Mouse (Mus musculus) thymus, postnatal 10 days (tissue): ENCODE data around the gene 2810004N23Rik.
A peak's percentile ranks its signal among the peaks of the same experiment; 100 is the strongest.
"Not testable (repeated sequence)": the region's sequence is repeated elsewhere in the genome, so short reads cannot be mapped to it uniquely, and the experiment has no call there.

Source experiments
- DNase-seq, 2 experiments: peaks; one replicate each; pipeline ENCODE4 v3.0.0; 2021; ENCODE audit warnings: low spot score in 2 of 2

2810004N23Rik gene

DNA sequence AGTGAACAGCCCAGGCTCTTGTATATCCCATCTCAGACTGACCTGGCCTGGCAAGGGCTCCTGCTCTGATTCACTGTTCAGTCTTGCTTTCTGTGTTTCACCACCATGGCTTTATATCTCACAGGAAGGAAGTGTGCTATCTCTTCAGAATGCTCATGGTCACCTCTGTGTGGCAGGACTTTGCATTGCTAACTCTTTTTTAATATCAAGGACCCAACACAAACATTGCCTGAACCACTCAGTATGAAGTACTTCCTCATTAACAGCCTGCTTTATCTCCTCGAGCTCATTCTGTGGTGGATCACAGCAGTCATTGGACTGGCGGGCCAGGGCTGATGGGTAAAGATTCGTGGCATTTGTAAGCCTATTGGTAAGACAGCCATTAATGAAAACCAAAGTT is 3.7 kb upstream of the 2810004N23Rik start:
- no peak for DNase-seq

DNA sequence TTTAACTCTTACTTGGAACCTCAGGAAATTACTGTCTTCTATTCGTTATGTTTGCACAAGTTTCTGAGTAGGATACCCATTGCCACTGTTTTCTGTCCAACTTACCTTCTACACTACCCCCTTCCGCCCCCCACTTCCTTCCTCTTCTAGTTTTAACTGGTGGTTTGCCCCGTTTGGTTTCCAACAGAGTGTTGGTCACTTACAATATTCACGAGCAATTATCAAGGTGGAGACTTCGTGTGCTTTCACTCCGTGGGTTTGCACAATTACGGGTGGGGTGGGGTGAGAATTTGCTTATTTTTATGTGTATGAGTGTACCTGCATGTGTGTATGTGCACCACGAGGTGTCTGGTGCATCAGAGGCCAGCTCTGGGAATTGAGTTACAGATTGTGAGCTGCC is 809 bp upstream of the 2810004N23Rik start:
- peak in 1 of 2 experiments; percentile 10 for DNase-seq

DNA sequence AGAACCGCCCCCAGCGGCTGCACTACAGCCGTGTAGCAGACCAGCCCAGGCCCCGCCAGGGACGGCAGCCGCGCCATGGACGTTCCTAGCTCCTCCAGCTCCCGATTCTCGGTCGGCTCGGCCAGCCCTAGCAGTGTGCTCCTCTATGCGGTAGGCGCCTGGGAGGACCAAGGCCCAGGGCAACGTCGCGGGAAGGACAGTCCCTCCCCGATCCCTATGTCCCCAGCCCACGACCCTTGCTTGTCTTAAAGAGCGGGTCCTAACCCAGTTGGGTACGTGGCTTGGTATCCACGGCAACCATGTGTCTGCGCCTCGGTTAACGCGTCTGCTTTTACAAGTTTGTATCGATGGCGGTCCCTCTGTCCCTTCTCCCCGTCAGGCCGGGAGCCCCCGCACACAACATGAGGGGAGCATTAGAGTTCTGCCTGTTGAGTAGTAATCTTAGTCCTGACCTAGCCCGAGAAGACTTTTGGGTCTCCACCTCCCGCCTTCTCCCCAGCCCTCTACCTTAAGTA is 300 bp upstream of the 2810004N23Rik start:
- no peak for DNase-seq

DNA sequence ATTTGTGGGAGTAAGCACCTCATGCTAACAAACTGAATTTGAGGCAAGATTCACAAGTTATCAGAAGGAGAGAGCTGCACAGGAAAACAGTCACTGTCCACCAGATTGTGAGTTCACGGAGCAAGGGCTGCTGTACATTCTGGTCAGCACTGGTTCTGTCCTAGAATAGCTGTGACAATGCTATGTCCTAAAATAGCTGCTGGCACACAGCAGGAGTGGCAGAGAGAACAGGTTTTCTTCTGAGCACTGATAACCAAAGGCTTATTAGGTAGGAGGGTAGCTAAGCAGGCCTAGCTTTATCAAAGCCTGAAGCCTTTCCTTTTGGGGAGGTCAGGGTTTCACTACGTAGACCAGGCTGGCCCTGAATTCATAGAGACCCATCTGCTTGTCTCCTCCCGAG is 2.7 kb downstream of the 2810004N23Rik start:
- no peak for DNase-seq

DNA sequence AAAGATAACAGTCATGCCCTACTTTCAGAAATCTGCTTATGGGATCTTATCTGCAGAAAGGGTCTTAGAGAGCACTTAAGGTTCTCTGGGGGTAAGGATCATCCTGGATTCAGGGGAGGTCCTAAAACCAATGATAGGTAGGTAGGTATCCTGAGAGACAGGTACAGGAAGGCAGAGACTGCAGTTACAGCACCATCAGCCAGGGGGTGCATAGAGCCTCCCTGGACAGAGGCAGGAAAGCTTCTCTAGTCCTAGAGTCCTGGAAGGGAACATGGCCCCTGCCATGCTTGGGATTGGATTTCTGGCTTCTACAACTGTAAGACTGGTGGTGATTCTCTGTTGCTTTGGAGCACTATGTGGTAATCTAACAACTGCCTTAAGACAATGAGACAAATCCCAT is 3.5 kb downstream of the 2810004N23Rik start:
- peak; percentile 5 to 51 for DNase-seq

DNA sequence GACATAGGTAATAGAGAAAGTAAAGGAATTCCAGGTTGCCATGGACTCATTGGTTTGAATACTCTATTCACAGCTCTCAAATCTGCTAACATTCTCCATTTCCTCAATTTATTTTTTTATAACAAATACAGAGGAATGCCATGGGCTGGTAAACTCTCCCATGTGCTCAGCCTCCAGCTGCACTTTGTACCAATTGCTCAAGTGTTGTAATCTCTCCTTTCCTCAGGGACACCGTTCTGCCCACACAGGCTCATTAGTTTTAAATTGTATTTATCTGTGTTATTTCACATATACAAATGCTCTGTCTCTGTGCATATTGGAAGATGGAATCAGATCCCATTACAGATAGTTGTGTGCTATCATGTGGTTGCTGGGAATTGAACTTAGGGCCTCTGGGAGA is 9.4 kb downstream of the 2810004N23Rik start:
- DNase-seq = no peak

DNA sequence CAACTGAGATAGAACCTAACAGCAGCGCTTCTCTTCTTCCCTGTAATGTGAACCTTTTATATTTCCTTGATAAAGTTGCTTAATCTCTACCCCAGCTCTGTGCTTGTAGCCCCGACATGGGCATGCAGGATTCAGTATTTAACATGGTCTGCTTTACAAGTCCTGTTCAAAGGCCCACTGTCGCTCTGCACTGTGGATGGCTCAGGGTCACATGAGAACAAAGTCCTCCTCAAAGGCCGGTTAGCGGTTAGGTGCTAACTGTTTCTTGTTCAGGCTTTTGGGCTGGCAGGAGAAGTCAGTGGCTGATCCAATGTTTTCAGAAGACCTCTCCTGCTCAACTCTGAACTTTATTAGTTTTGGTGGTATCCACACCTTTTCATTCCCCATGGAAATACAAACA is 17.3 kb downstream of the 2810004N23Rik start:
- DNase-seq = no peak

DNA sequence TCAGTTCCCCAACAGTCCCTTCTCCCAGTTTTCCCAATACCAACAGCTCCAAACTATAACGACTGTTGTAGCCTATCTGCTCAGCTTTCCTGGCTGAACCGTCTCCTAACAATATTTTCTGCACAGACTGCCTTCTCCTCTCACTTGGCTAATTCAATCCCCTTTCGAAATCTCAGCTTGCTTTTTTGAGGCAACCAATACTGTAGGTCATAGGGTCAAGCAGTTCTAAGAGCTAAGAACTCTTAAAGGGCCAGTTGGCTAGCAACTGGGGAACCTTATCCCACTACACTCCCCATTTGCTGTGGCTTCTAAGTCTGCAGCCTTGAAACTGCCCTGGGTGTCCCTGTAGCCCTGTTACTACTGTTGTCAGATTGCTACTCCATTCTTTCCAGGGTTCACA is 17.8 kb downstream of the 2810004N23Rik start:
- DNase-seq = no peak

DNA sequence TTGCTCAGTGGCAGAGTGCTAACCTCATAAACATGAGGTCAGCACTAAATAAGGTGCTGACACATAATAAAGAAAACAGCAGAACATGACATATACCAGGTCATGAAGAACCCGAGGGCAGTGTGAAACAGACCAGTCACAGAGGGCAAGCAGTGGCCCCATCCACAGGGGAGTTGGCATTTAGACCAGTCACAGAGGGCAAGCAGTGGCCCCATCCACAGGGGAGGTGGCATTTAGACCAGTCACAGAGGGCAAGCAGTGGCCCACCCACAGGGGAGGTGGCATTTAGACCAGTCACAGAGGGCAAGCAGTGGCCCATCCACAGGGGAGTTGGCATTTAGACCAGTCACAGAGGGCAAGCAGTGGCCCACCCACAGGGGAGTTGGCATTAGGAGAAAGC is 20.0 kb downstream of the 2810004N23Rik start:
- DNase-seq = not testable (repeated sequence)

DNA sequence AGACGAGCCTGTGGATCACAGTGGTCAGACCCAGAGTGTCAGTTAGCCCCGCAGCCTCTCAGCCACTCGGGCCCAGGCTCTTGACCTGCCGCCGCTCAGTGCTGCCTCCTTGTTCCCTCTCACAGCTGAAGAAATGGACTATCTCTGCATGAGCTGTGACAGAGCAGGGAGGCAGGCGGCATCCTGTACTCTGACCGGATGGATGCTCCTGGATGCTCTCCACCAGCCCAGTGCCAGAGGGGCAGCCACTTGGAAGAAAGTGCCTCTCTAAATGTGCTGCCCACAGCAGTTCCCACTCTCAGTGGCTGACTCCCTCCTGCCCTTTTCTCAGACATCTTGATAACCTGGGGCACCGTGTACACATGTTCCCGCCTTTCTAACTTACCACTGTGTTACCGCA is 21.1 kb downstream of the 2810004N23Rik start:
- DNase-seq = no peak

DNA sequence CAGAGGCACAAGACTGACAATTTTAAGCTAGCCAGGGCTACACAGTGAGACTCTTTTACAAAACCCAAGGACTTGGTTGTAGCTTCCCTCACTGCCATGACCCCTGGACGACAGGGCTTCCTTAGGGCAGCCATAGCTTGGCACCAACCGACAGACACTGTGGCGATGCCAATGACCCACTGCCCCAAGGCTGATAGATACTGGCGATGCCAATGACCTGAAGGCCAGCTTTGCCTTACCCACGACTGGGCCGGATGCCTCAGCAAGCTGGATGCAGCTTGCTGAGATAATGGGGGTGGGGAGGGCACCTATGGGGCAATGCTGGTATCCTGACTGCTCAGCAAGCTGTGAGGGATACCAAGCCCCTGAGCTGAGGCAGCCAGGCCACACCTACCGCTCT is 22.0 kb downstream of the 2810004N23Rik start:
- DNase-seq = no peak

DNA sequence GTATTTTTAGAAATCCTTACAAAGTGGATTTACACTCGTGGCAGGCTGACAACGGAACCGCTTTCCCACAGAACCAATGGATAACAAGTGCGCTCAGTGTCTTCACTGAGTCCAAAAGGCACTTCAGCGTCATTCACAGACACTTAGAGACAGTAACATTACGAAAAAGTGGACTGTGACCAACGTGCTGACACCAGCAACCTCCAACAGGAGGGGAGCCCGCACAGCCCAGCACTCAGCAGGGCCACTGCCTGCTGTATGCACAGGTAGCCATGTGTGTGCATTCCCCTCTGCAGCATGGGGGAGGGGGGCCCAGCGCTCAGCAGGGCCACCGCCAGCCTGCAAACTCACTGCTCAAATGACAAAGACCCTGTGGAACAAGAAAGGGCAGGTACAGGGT is 23.5 kb downstream of the 2810004N23Rik start:
- no peak for DNase-seq

DNA sequence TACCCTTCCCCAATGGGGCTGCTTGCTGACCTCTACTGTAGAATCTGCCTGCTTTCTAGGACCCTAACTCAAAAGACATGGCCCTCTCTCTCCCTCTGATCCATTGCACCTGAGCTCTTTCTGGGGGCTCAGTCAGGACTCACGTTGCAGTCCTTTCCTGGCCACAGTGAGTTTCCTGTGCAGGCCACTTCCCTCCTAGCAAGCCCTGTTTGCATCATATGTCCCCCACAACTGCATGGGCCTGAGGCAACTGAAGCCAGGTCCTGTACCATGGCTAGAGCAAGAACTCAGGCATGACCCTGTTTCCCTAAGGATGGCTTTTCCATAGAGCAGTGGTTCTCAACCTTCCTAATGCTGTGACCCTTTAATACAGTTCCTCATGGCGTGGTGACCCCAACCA is 25.0 kb downstream of the 2810004N23Rik start:
- DNase-seq = no peak

DNA sequence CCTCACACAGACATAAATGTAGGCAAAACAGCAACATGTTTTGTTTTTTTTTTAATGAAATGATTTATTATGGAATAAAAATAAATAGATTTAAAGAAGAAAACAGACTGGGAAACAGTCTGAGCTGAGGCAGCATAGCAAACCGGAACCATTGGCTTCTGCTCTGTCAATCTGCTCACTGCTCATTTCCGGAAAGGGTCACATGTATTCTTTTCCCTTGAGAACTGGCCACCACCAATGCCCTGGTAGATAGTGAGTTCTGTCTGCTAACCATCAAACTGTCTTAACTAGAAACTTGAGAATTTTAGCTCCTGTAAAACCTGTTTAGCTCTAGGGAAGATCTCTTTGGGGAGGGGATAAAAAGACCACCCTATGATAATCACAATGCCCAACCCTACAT is 26.0 kb downstream of the 2810004N23Rik start:
- DNase-seq = no peak

DNA sequence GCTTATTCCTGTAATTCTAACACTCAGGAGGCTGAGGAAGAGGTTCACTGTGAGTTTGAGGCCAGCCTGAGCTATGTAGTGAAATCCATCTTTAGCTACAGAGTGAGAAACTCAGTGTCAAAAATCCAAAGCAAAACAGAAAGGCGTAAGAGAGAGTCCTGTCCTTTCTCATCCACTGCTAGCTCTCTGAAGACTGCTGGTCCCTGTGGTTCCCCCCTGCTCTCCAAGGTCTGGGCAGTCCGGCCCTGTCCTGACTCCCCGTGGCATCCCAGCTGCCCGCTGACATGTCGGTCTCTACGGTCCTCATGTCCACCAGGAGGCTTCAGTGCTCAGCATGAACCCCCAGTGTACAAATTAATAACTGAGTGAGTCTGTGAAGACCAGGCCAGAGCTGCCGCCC is 26.6 kb downstream of the 2810004N23Rik start:
- no peak for DNase-seq

DNA sequence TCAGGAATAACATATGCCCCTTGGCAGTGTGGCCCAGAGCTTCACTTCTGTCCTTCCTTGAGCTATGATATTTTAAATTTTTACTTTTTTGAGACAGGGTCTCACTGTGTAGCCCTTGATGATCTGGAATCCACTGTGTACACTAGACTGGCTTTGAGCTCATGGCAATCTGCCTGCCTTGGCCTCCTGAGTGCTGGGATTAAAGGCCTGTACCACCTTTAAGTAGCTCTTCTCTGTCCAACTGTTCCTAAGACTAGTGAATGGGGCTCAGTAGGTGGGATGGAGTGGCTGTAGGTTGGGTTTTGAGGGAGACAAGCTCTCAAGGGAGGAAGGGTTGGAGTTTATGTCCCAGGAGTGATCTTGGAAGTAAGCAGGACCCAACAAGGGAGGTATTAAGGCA is 27.1 kb downstream of the 2810004N23Rik start:
- no peak for DNase-seq

DNA sequence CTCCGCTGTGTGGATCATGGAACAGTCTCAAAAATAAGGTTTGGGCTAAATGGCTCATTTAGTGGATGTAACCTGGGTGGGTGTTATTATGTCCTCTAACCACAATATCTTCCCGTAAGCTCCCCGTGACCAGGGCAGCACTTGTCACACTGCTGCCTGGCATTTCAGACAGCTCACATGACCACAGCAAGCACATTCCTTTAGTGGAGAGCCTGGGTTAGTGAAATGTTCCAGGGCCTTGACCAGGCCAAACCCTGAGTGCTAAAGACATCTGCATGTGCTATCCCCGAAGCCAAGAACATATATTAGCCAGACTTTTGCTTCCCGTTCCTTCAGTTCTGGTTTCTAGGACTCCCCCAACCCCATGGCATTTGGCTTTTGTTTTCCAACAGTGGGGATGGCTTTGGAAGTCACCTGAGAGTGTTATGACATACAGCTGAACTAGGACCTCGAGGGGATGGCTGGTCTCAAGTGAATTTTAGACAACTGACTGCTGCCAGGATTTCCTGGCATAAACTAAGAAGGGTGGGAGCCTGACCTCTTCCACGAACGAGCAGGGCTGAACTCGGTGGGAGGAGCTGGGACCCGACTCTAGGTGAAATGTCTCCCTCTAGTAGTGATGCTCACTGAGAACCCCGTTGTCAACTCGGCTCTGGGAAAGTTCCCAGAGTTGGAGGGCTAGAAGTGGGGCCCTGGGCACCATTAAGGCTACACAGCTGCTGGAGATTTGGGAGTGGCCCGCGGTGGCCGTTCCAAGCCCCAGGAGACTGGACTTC is 29.3 kb downstream of the 2810004N23Rik start:
- no peak for DNase-seq

DNA sequence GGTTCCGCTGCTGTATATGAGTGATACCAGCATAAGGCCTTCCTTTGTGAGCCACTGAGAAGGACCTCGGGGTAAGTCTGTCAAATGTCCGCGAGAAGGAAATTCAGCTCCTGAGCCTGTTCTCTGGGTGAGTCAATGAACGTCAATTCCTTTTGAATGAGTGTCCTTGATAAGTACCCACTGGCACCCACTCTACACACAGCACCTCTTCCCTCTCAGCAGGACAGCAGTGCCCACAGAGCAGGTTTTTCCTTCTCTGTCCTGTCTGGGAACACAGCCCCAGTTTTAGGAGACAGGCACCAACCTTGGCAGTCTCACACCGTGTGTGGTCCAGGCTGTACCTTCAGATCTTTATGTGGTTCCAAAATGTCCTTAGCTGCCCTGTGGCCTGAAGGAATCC is 31.0 kb downstream of the 2810004N23Rik start:
- no peak for DNase-seq

DNA sequence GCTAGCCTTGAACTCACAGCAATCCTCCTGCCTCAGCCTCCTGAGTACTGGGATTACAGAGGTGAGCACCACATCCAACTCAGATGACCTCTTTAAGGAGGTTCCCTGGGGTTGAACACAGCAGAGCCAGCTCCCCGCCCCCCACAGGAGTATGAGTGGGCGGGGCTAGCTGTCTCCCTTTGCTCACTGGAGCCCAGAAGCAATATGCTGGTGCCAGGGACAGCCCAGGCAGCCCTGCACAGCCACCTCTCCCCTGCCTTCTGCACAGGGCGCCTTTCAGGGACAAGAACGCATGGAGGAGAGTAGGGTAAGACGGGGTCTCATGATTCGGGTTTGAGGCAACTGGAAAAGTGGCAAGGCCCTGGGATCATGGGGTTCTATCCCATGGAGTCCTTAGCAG is 31.4 kb downstream of the 2810004N23Rik start:
- no peak for DNase-seq

DNA sequence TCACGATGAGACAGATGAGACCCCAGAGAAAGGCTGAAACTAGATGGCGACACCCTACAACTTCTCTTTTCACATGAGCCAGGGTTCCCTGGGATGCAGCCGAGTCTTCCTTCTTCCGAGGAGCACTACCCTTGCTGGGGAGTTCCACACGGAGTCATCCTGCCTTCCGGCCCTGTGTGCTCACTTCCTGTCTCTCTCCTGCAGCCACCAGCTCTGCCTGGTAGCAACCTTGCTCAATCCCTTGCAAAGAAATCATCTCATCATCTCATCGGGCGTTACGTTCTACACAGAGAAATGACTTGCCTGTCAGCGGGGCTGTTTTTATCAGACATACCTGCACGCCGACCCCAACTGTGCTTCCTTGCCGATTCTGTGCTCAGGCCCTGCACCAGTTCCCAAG is 32.9 kb downstream of the 2810004N23Rik start:
- no peak for DNase-seq

DNA sequence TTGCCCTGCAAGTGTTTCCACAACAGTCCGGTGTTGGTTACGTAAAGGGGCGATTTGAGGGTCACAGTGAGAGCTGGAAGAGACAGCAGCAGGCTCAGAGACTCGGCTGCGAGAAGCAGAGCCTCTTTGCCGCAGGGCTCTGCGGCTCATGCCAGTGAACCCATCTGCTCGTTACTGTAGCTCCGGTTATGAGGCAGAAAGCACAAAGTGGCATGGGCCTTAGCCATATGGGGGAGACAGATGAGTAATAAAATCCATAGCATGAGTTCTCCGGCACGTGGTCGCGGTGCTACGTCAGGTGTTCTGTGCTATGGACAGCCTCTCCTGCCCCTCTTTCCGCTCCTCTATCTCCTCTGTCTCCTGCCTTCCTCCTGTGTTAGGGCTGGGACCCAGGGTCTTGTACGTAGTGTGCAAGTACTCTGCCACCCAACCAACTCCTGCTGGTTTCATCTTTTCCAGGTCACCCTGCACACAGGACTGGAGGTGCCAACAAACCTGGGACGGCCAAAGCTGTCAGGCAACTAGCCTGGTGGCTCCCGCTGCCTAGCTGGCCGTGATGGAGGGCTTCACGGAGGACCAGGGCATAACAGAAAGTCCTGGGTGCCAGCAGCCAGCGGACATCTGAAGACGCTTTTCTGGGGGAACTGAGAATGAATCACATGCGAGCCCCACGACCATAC is 34.2 kb downstream of the 2810004N23Rik start:
- no peak for DNase-seq

DNA sequence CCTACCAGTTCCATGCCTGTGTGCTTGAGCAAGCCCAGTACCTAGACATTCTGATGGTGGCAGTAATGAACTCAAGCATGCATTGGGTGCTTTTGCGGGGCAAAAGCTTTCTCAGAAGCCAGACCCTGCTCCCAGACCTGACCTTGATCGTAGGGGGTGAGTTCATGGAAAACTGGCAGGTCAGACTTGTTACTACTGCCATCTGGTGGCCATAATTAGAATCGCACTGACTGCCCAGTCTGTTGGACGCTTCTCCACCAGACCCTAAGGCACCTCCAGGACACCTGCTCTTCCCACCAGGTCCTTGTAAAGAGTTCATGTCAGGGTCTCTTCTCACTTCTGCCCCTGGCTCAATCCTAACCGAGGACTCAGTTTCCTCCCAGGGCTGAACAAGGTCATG is 35.5 kb downstream of the 2810004N23Rik start:
- peak in 1 of 2 experiments; percentile 36 for DNase-seq

DNA sequence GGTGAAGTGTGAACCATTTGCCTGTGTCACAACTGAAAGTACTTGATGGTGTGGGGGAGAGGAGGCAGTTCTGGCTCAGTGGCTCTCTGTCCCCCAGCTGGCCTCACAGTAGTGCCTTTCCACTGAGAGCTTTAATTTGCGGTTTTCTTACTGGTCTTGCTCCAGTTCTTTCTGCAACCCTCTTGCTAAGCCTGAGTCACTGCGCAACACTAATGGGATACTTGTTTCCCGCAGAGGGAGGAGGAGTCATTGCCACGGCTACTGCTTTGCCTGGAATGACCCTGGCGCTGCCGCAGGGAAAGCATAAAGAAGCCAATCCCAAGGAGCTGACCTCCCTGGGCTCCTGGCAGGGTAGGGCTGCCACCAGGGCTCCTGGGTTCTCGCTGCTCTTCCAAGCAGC is 36.3 kb downstream of the 2810004N23Rik start:
- DNase-seq = no peak
